Mouse (Mus musculus) MEL (cell line): ENCODE data around the gene Eng. TPM values are rescaled to one million over a fixed set of nuclear protein-coding genes. Genes with fewer than 3 reads are reported as not detected.

Experiments used
- DNase-seq: peaks from one replicate; pipeline ENCODE4 v3.0.0; 2011; ENCODE audit warnings: low read depth, low spot score
- H3K27ac ChIP-seq: 2 replicates; pipeline ENCODE4 v1.5.1; 2012; ENCODE audit warnings: low read depth, mild to moderate bottlenecking, control low read depth, low read length, moderate library complexity; ENCODE audit not compliant: control insufficient read depth
- H3K27me3 ChIP-seq, 2 experiments: fragments of 150-350 bp in 1 of 2; sonication (generic) in 1 of 2; 2 replicates each; pipeline ENCODE4 v1.6.1; 2012; ENCODE audit warnings: low read length in 2 of 2, mild to moderate bottlenecking in 2 of 2, improper control_type of control experiment in 1 of 2, moderate library complexity in 1 of 2; ENCODE audit not compliant: insufficient read depth in 2 of 2, control insufficient read depth in 1 of 2
- H3K36me3 ChIP-seq, 2 experiments: 2 replicates each; pipeline ENCODE4 v1.6.1; 2012 to 2014; ENCODE audit warnings: low read length in 2 of 2, improper control_type of control experiment in 1 of 2, inconsistent platforms in 1 of 2, mild to moderate bottlenecking in 1 of 2; ENCODE audit not compliant: insufficient read depth in 2 of 2, control insufficient read depth in 1 of 2
- H3K4me1 ChIP-seq, 2 experiments: fragments of 150-350 bp in 1 of 2; sonication (generic) in 1 of 2; 2 replicates each; pipeline ENCODE4 v1.6.1; 2012; ENCODE audit warnings: low read length in 2 of 2, improper control_type of control experiment in 1 of 2, mild to moderate bottlenecking in 1 of 2; ENCODE audit not compliant: insufficient read depth in 2 of 2, control insufficient read depth in 1 of 2
- H3K4me3 ChIP-seq, 2 experiments: fragments of 150-350 bp in 1 of 2; sonication (generic) in 1 of 2; 2 replicates each; pipeline ENCODE4 v1.5.1; 2012; ENCODE audit warnings: low read depth in 2 of 2, low read length in 2 of 2, mild to moderate bottlenecking in 2 of 2, moderate library complexity in 2 of 2, control low read depth in 1 of 2, improper control_type of control experiment in 1 of 2; ENCODE audit not compliant: control insufficient read depth in 1 of 2, insufficient read depth in 1 of 2
- H3K79me2 ChIP-seq: 2 replicates; pipeline ENCODE4 v1.6.1; 2012; ENCODE audit warnings: mild to moderate bottlenecking, low read length, moderate library complexity; ENCODE audit not compliant: control insufficient read depth, poor library complexity, insufficient read depth
- H3K9ac ChIP-seq: 2 replicates; pipeline ENCODE4 v1.6.1; 2012; ENCODE audit warnings: low read depth, mild to moderate bottlenecking, control low read depth, low read length, moderate library complexity; ENCODE audit not compliant: control insufficient read depth, poor library complexity, severe bottlenecking
- H3K9me3 ChIP-seq: fragments of 150-350 bp; sonication (generic); replicated peaks from 2 replicates; pipeline ENCODE4 v1.6.1; 2012; ENCODE audit warnings: mild to moderate bottlenecking, low read length, improper control_type of control experiment, moderate library complexity; ENCODE audit not compliant: insufficient read depth
- CHD1 ChIP-seq: IDR thresholded peaks from 2 replicates; pipeline ENCODE4 v1.6.1; 2012; ENCODE audit warnings: low read depth, mild to moderate bottlenecking, inconsistent platforms, low read length, improper control_type of control experiment
- CHD2 ChIP-seq: IDR thresholded peaks from 2 replicates; pipeline ENCODE4 v1.6.1; 2011; ENCODE audit warnings: low read length, improper control_type of control experiment
- CTCF ChIP-seq, 3 experiments: IDR thresholded peaks in 2 of 3; conservative IDR thresholded peaks in 1 of 3; 2 replicates each; pipeline ENCODE4 v1.5.1; 2011 to 2012; ENCODE audit warnings: low read length in 3 of 3, low read depth in 2 of 3, mild to moderate bottlenecking in 2 of 3, improper control_type of control experiment in 1 of 3, inconsistent platforms in 1 of 3, mixed read lengths in 1 of 3, moderate library complexity in 1 of 3; ENCODE audit not compliant: control insufficient read depth in 1 of 3, insufficient read depth in 1 of 3, poor library complexity in 1 of 3, severe bottlenecking in 1 of 3
- EP300 ChIP-seq, 2 experiments: IDR thresholded peaks; 2 replicates each; pipeline ENCODE4 v1.6.1; 2011; ENCODE audit warnings: improper control_type of control experiment in 2 of 2, low read length in 2 of 2, low read depth in 1 of 2, mild to moderate bottlenecking in 1 of 2
- GABPA ChIP-seq: IDR thresholded peaks from 2 replicates; pipeline ENCODE4 v1.6.1; 2012; ENCODE audit warnings: low read depth, mild to moderate bottlenecking, inconsistent platforms, low read length, improper control_type of control experiment, moderate library complexity
- GATA1 ChIP-seq: IDR thresholded peaks from 2 replicates; pipeline ENCODE4 v1.6.1; 2011; ENCODE audit warnings: low read depth, low read length, improper control_type of control experiment
- HCFC1 ChIP-seq: IDR thresholded peaks from 2 replicates; pipeline ENCODE4 v1.6.1; 2012; ENCODE audit warnings: low read depth, mild to moderate bottlenecking, inconsistent platforms, low read length, improper control_type of control experiment, moderate library complexity
- JUND ChIP-seq: IDR thresholded peaks from 2 replicates; pipeline ENCODE4 v1.6.1; 2011; ENCODE audit warnings: low read depth, mild to moderate bottlenecking, improper control_type of control experiment, low read length
- KAT2A ChIP-seq: conservative IDR thresholded peaks from 2 replicates; pipeline ENCODE4 v1.6.1; 2012; ENCODE audit warnings: low read depth, low read length, improper control_type of control experiment, inconsistent platforms
- MEF2A ChIP-seq: IDR thresholded peaks from 2 replicates; pipeline ENCODE4 v1.6.1; 2014; ENCODE audit warnings: low read depth, mild to moderate bottlenecking, inconsistent platforms, low read length, improper control_type of control experiment; ENCODE audit not compliant: poor library complexity, insufficient replicate concordance, severe bottlenecking; ENCODE audit errors: extremely low read depth
- MXI1 ChIP-seq: IDR thresholded peaks from 2 replicates; pipeline ENCODE4 v1.6.1; 2011; ENCODE audit warnings: mild to moderate bottlenecking, low read depth, low read length, improper control_type of control experiment
- MYC ChIP-seq: IDR thresholded peaks from 2 replicates; pipeline ENCODE4 v1.6.1; 2011; ENCODE audit warnings: low read depth, mild to moderate bottlenecking, low read length, improper control_type of control experiment, moderate library complexity
- NRF1 ChIP-seq: IDR thresholded peaks from 2 replicates; pipeline ENCODE4 v1.6.1; 2014; ENCODE audit warnings: low read depth, mild to moderate bottlenecking, inconsistent platforms, low read length, improper control_type of control experiment, moderate library complexity; ENCODE audit not compliant: poor library complexity, insufficient read depth, severe bottlenecking
- RAD21 ChIP-seq: IDR thresholded peaks from 2 replicates; pipeline ENCODE4 v1.6.1; 2011; ENCODE audit warnings: mild to moderate bottlenecking, low read depth, low read length, improper control_type of control experiment
- RCOR1 ChIP-seq: IDR thresholded peaks from 2 replicates; pipeline ENCODE4 v1.6.1; 2012; ENCODE audit warnings: low read depth, mild to moderate bottlenecking, inconsistent platforms, low read length, improper control_type of control experiment
- SIN3A ChIP-seq: IDR thresholded peaks from 2 replicates; pipeline ENCODE4 v1.6.1; 2012; ENCODE audit warnings: low read length, improper control_type of control experiment, inconsistent platforms
- SMC3 ChIP-seq: IDR thresholded peaks from 2 replicates; pipeline ENCODE4 v1.6.1; 2011; ENCODE audit warnings: low read depth, low read length, improper control_type of control experiment
- TAL1 ChIP-seq: IDR thresholded peaks from 2 replicates; pipeline ENCODE4 v1.6.1; 2012; ENCODE audit warnings: mild to moderate bottlenecking, inconsistent platforms, low read length, moderate library complexity, mixed read lengths
- TBP ChIP-seq: IDR thresholded peaks from 2 replicates; pipeline ENCODE4 v1.8.0; 2011; ENCODE audit warnings: low read depth, low read length, improper control_type of control experiment
- TCF12 ChIP-seq: IDR thresholded peaks from 2 replicates; pipeline ENCODE4 v1.6.1; 2014; ENCODE audit warnings: low read depth, mild to moderate bottlenecking, inconsistent platforms, low read length, improper control_type of control experiment, moderate library complexity
- USF1 ChIP-seq: IDR thresholded peaks from 2 replicates; pipeline ENCODE4 v1.6.1; 2014; ENCODE audit warnings: low read depth, mild to moderate bottlenecking, inconsistent platforms, low read length, improper control_type of control experiment, moderate library complexity
- USF2 ChIP-seq, 2 experiments: IDR thresholded peaks; 2 replicates each; pipeline ENCODE4 v1.6.1; 2011 to 2012; ENCODE audit warnings: improper control_type of control experiment in 2 of 2, low read length in 2 of 2, borderline replicate concordance in 1 of 2, inconsistent platforms in 1 of 2, low read depth in 1 of 2, mild to moderate bottlenecking in 1 of 2; ENCODE audit not compliant: insufficient read depth in 1 of 2
- ZC3H11A ChIP-seq: IDR thresholded peaks from 2 replicates; pipeline ENCODE4 v1.6.1; 2012; ENCODE audit warnings: low read depth, mild to moderate bottlenecking, inconsistent platforms, low read length, improper control_type of control experiment
- ZKSCAN1 ChIP-seq: IDR thresholded peaks from 2 replicates; pipeline ENCODE4 v1.6.1; 2012; ENCODE audit warnings: low read depth, mild to moderate bottlenecking, inconsistent platforms, low read length, improper control_type of control experiment, moderate library complexity
- polyA plus RNA-seq, 2 experiments: library from polyadenylated mRNA; stranded (reverse) in 1 of 2; unstranded in 1 of 2; fragments of >175 nt in 1 of 2; fragments of >200 nt in 1 of 2; gene quantifications; 2 replicates each; pipeline versions ENCODE4 v1.2.1 to v1.2.4; 2012; ENCODE audit warnings: low replicate concordance in 2 of 2, low read depth in 1 of 2; ENCODE audit not compliant: insufficient read length in 2 of 2, insufficient read depth in 1 of 2, missing spikeins in 1 of 2
- total RNA-seq: library from RNA; depleted of rRNA; stranded (reverse); fragments of 300-350 nt; gene quantifications from 2 replicates; pipeline ENCODE4 v1.2.3, GENCODE M21; 2012

Eng gene
- total and polyA plus RNA-seq, 3 experiments = 0.73 to 1.0 TPM; not detected in 1

DNA sequence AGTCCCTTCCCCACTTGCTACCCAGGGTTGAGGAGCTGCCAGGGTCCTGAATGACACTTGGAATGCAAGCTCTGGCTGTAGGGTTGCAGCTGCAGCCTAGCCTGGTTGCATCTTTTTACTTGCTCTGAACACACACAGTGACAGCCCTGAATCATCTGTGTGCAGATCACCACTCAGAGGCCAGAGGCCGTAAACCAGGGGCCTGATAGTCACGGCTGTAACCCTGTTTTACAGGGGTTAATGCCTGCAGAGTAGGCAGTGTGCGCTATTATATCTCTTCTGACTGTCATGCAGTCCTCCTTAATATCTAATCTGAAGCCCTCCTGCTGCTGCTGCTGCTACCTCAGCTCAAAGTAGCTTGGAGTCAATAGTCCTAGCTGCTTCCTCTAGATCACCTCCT is 23.5 kb downstream of the Eng start:
- H3K27ac ChIP-seq = no peak overlapping the region
- H3K79me2 ChIP-seq = no peaks in the 10 kb centered on the region
- H3K9me3 ChIP-seq = no peaks in the 10 kb centered on the region
- no peaks in the 10 kb centered on the region for H3K36me3 ChIP-seq
- TF ChIP-seq EP300 (IDR thresholded peaks at IDR 0.05; ENCODE audit: low read depth in 1 of 2, low read length in 2 of 2) = peak in 1 of 2 experiments; percentile 13; a peak in 1 of 4 replicates
- TF ChIP-seq TAL1 = no peak
- TF ChIP-seq MXI1 = no peak
- TF ChIP-seq ZKSCAN1 = no peak
- TF ChIP-seq NRF1 = no peak
- H3K27me3 ChIP-seq = no peaks in the 10 kb centered on the region
- no peak overlapping the region for H3K9ac ChIP-seq
- no peaks in the 10 kb centered on the region for H3K4me1 ChIP-seq
- peak; percentile 16 for DNase-seq
- no peak overlapping the region for H3K4me3 ChIP-seq

DNA sequence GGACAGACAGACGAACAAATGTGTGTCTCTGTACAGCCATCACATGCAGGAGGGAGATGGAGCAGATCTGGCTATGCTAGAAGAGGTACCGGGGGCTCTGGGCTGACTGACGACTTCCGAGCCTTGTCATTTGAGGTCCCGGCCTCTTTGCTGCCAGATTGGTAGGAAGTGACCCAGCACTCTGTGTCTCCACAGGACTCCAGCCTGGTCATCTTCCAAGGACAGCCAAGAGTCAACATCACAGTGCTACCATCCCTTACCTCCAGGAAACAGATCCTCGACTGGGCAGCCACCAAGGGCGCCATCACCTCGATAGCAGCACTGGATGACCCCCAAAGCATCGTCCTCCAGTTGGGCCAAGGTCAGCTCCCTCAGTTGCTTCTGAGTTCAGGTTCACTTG is 24.8 kb downstream of the Eng start:
- H3K9ac ChIP-seq = no peak overlapping the region
- DNase-seq = no peak
- no peaks in the 10 kb centered on the region for H3K36me3 ChIP-seq
- no peaks in the 10 kb centered on the region for H3K79me2 ChIP-seq
- no peaks in the 10 kb centered on the region for H3K4me1 ChIP-seq
- no peaks in the 10 kb centered on the region for H3K27me3 ChIP-seq
- TF ChIP-seq RAD21 = no peak
- TF ChIP-seq KAT2A = no peak
- no peak for TF ChIP-seq MEF2A
- TF ChIP-seq TCF12 = no peak
- TF ChIP-seq CHD2 = no peak
- TF ChIP-seq SMC3 = no peak
- no peak for TF ChIP-seq USF2 (IDR thresholded peaks at IDR 0.05; ENCODE audit: borderline replicate concordance in 1 of 2, insufficient read depth in 1 of 2, low read depth in 1 of 2, low read length in 2 of 2)
- no peak for TF ChIP-seq GABPA
- TF ChIP-seq EP300 (IDR thresholded peaks at IDR 0.05; ENCODE audit: low read depth in 1 of 2, low read length in 2 of 2) = no peak
- no peaks in the 10 kb centered on the region for H3K9me3 ChIP-seq
- H3K27ac ChIP-seq = no peak overlapping the region
- no peak overlapping the region for H3K4me3 ChIP-seq

DNA sequence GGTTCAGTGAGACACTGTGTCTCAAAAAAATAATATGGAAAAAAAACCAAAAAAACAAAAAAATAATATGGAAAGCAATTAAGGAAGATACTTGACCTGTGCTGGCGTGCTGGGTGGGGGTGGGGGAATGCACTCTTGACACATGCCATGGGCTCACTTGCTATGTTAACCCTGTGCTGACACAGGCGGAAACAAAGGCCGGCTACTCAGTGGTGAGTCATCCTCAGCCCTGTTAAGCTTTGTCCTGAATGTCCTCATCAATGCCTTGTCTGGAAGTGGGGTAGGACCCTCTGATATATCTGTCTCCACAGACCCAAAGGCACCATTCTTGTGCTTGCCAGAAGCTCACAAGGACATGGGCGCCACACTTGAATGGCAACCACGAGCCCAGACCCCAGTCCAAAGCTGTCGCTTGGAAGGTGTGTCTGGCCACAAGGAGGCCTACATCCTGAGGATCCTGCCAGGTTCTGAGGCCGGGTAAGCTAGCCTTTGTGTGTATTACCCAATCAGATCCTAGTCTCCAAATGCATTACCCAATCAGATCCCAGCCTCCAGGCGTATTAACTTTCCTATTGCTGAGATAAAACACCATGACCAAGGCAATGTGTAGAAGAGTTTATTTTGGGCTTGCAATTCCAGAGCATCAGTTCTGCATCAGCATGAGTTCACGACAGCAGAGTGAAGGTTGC is 25.7 kb downstream of the Eng start:
- Histone ChIP-seq H3K9ac (no peak overlapping the region), H3K36me3 (no peaks in the 10 kb centered on the region), H3K79me2 (no peaks in the 10 kb centered on the region), H3K27me3 (no peaks in the 10 kb centered on the region), H3K27ac (no peak overlapping the region), H3K4me1 (no peaks in the 10 kb centered on the region), H3K4me3 (no peak overlapping the region), H3K9me3 (no peaks in the 10 kb centered on the region)
- DNase-seq = peak; percentile 11
- TF ChIP-seq SIN3A (no peak), ZKSCAN1 (no peak), HCFC1 (no peak), CTCF (IDR thresholded peaks at IDR 0.05 in 2 of 3, conservative IDR thresholded peaks at IDR 0.05 in 1 of 3; ENCODE audit: control insufficient read depth in 1 of 3, insufficient read depth in 1 of 3, low read depth in 2 of 3, low read length in 3 of 3, poor library complexity in 1 of 3, severe bottlenecking in 1 of 3) (no peak), MXI1 (no peak), SMC3 (no peak), CHD1 (no peak), GATA1 (no peak), ZC3H11A (no peak), KAT2A (no peak), JUND (no peak), MYC (no peak), TBP (no peak), RCOR1 (no peak), GABPA (no peak), USF1 (no peak)
